In genomic region chr1:82288421-82288990, GRCm38 (mm10) we compare ENCODE assay signal across 8 mouse cellular contexts. TPM values are rescaled to one million over a fixed set of nuclear protein-coding genes. Genes with fewer than 3 reads are reported as not detected.
DNase-seq lines count a peak whose midpoint lies in the region; ATAC-seq and TF ChIP-seq lines count a peak whose summit lies in the region.

No protein-coding gene starts in this region.

- peaks cover 11% of the 10 kb centered on the region for H3K4me1 ChIP-seq in brown adipose tissue, adult 24 weeks (ENCODE audit: control insufficient read depth, insufficient read depth, insufficient read length, low read length)
- 0 out of 2 replicates have a peak, but pooled peaks cover 3% of the 10 kb centered on the region for H3K4me1 ChIP-seq in intestine, postnatal 0 days (replicated peaks; ENCODE audit: control insufficient read depth, insufficient read depth, low read length)

- H3K79me2 ChIP-seq in myocyte (ENCODE audit: control insufficient read depth, insufficient read depth), result peaks cover 69% of the 10 kb centered on the region

- H3K36me3 ChIP-seq in intestine, postnatal 0 days (ENCODE audit: control insufficient read depth, insufficient read depth), result no peaks in the 10 kb centered on the region
- H3K36me3 ChIP-seq in myocyte (ENCODE audit: control insufficient read depth, insufficient read depth), result no peaks in the 10 kb centered on the region

- ATAC-seq in intestine, postnatal 0 days, result no peak
- ATAC-seq in granulocyte monocyte progenitor cell, adult 5-6 weeks (replicated peaks; ENCODE audit: poor library complexity, severe bottlenecking), result no peak

- no peaks in the 10 kb centered on the region for H3K9me3 ChIP-seq in intestine, postnatal 0 days (ENCODE audit: control insufficient read depth)

- no peak overlapping the region for H3K27ac ChIP-seq in brown adipose tissue, adult 24 weeks (replicated peaks; ENCODE audit: low read depth, low read length)
- no peak overlapping the region for H3K27ac ChIP-seq in intestine, postnatal 0 days (ENCODE audit: low read depth, low read length)

- H3K27me3 ChIP-seq in intestine, postnatal 0 days (replicated peaks; ENCODE audit: control insufficient read depth, insufficient read depth, low read length), result peaks cover 35% of the 10 kb centered on the region
- H3K27me3 ChIP-seq in myocyte (ENCODE audit: control insufficient read depth, insufficient read depth, insufficient read length), result no peaks in the 10 kb centered on the region

- peak overlapping the region; percentile 27 for H3ac ChIP-seq in myocyte (ENCODE audit: control insufficient read depth, insufficient read length)

- intact Hi-C loops in heart, postnatal 25 days (cut with DNase I), result loop anchor here (5.0 to 10.0 kb wide), 3 partner anchors 194 to 601 kb away; no protein-coding TSS in a partner anchor
- intact Hi-C loops in left cerebral cortex, postnatal 14 days (cut with DNase I), result loop anchor here (10.0 kb wide), 1 partner anchor 694 kb away; no protein-coding TSS in a partner anchor

- TF ChIP-seq POLR2A in myocyte (IDR thresholded peaks at IDR 0.05; ENCODE audit: insufficient read length, low read depth), result no peak

- TF ChIP-seq CTCF in intestine, postnatal 0 days (IDR thresholded peaks at IDR 0.05; ENCODE audit: low read depth), result 0 out of 2 replicates have a peak, but pooled peaks have one; percentile 22

- H3K4me2 ChIP-seq in intestine, postnatal 0 days (replicated peaks; ENCODE audit: low read depth), result peak overlapping the region; percentile 95
- H3K4me2 ChIP-seq in myocyte (ENCODE audit: low read depth), result peak overlapping the region; percentile 98

- H3K9ac ChIP-seq in intestine, postnatal 0 days (ENCODE audit: low read depth, low read length), result no peak overlapping the region

- 96% methylated on average over 18 of the region's 18 CpGs for WGBS in intestine, postnatal 0 days

- H3K4me3 ChIP-seq in brown adipose tissue, adult 24 weeks (ENCODE audit: insufficient read depth, low read depth, low read length), result peak overlapping the region; percentile 84
- H3K4me3 ChIP-seq in intestine, postnatal 0 days (ENCODE audit: low read depth, low read length), result no peak overlapping the region
- H3K4me3 ChIP-seq in myocyte, result peak overlapping the region; percentile 96

- peak; percentile 94 for DNase-seq in heart, adult 11 months
- no peak for DNase-seq in heart, postnatal 25 days (ENCODE audit: low spot score)
- peak; percentile 47 for DNase-seq in gastrocnemius, adult 18-20 months (ENCODE audit: low spot score)
- DNase-seq in left cerebral cortex, postnatal 14 days (ENCODE audit: low spot score in 2 of 2), result no peak

TF ChIP-seq in myocyte, 11 proteins besides CTCF, POLR2A, EP300 and RAD21:
- TF ChIP-seq POLR2AphosphoS2 (IDR thresholded peaks at IDR 0.05; ENCODE audit: insufficient read length, low read depth) (no peak), MYOD1 (IDR thresholded peaks at IDR 0.05; ENCODE audit: control insufficient read depth in 1 of 3, insufficient read length in 2 of 3, low read depth in 2 of 3) (no peak), REST (IDR thresholded peaks at IDR 0.05; ENCODE audit: insufficient read depth, insufficient read length) (no peak), CEBPB (IDR thresholded peaks at IDR 0.05; ENCODE audit: insufficient read depth, poor library complexity, severe bottlenecking) (no peak)

RNA-seq across cellular contexts. Expression of gene Irs1, which starts 2.7 kb away (rescaled TPM):
- total RNA-seq in heart, postnatal 25 days (2021), result 10 to 100 TPM; 44.3 to 49.7 TPM
- polyA plus RNA-seq in brown adipose tissue, adult 24 weeks (2012; ENCODE audit: insufficient read depth, insufficient read length, missing spikeins), result 10.1 and 11.7 TPM in 2 replicates
- 10 to 100 TPM; 38.6 to 43.9 TPM for total RNA-seq in gastrocnemius, adult 18-20 months (2021)
- polyA plus RNA-seq in intestine, postnatal 0 days (2015; fragmentation: Nextera tagmentation; extraction: Ambion mirVana), result 0.70 and 0.95 TPM in 2 replicates
- polyA plus RNA-seq in myocyte (2012; fragmentation: generic; extraction: Trizol), result 3.9 TPM
- not detected in 2 replicates for total RNA-seq in granulocyte monocyte progenitor cell, adult 5-6 weeks (2014; fragmentation: Nextera tagmentation)
- not detected in 2 replicates for total RNA-seq in granulocyte monocyte progenitor cell, adult 5-6 weeks (2017)
- 10 to 100 TPM; 19.9 to 20.3 TPM for total RNA-seq in left cerebral cortex, postnatal 14 days (2021)

RNA-seq across cellular contexts. Expression of gene Rhbdd1, which starts 27.7 kb away (rescaled TPM):
- total RNA-seq in heart, postnatal 25 days (2021), result 10 to 100 TPM; 10.2 TPM
- 8.2 and 11.5 TPM in 2 replicates for polyA plus RNA-seq in brown adipose tissue, adult 24 weeks (2012; ENCODE audit: insufficient read depth, insufficient read length, missing spikeins)
- 1 to 10 TPM; 7.4 to 8.4 TPM for total RNA-seq in gastrocnemius, adult 18-20 months (2021)
- polyA plus RNA-seq in intestine, postnatal 0 days (2015; fragmentation: Nextera tagmentation; extraction: Ambion mirVana), result 7.4 and 7.5 TPM in 2 replicates
- 43.3 TPM for polyA plus RNA-seq in myocyte (2012; fragmentation: generic; extraction: Trizol)
- total RNA-seq in granulocyte monocyte progenitor cell, adult 5-6 weeks (2014; fragmentation: Nextera tagmentation), result 12.1 and 17.7 TPM in 2 replicates
- total RNA-seq in granulocyte monocyte progenitor cell, adult 5-6 weeks (2017), result 16.7 and 17.3 TPM in 2 replicates
- total RNA-seq in left cerebral cortex, postnatal 14 days (2021), result 1 to 10 TPM; 5.4 to 5.6 TPM

RNA-seq across cellular contexts. Expression of gene Gm9747, which starts 55.6 kb away (rescaled TPM):
- total RNA-seq in heart, postnatal 25 days (2021), result not detected
- polyA plus RNA-seq in brown adipose tissue, adult 24 weeks (2012; ENCODE audit: insufficient read depth, insufficient read length, missing spikeins), result not detected in 2 replicates
- not detected for total RNA-seq in gastrocnemius, adult 18-20 months (2021)
- 3.6 and 3.8 TPM in 2 replicates for polyA plus RNA-seq in intestine, postnatal 0 days (2015; fragmentation: Nextera tagmentation; extraction: Ambion mirVana)
- polyA plus RNA-seq in myocyte (2012; fragmentation: generic; extraction: Trizol), result 4.0 TPM
- not detected in 2 replicates for total RNA-seq in granulocyte monocyte progenitor cell, adult 5-6 weeks (2014; fragmentation: Nextera tagmentation)
- total RNA-seq in granulocyte monocyte progenitor cell, adult 5-6 weeks (2017), result not detected in 2 replicates
- total RNA-seq in left cerebral cortex, postnatal 14 days (2021), result not detected

Comparison
In these comparisons a context has a peak if more than half of its experiments do, and no peak if none do; other contexts are left out.
1. DNase-seq: peak in heart, adult 11 months (single experiment) and gastrocnemius, adult 18-20 months (single experiment); none in heart, postnatal 25 days (single experiment) and left cerebral cortex, postnatal 14 days (0 of 2).
2. RNA of gene Irs1, which starts 2.7 kb away (total RNA-seq): 44.3 to 49.7 TPM in heart, postnatal 25 days, 38.6 to 43.9 TPM in gastrocnemius, adult 18-20 months and 19.9 to 20.3 TPM in left cerebral cortex, postnatal 14 days; not detected in granulocyte monocyte progenitor cell, adult 5-6 weeks; every median in the first group is over 10 times any median in the second.